Mouse (Mus musculus): ENCODE measurements at regions not wholly inside any gene's neighbourhood (a gene's known extent, or its start where the extent isn't known, plus 50 kb on each side); places are given as distances from the start of the nearest gene placed in this dataset.
"Not testable (repeated sequence)": the region's sequence is repeated elsewhere in the genome, so short reads cannot be mapped to it uniquely, and the experiment has no call there.

- no peak overlapping the region for H3K27ac ChIP-seq (ENCODE audit: low read depth, low read length)
- no peaks in the 10 kb centered on the region for H3K36me3 ChIP-seq (ENCODE audit: control insufficient read depth, insufficient read depth, low read length)
- ATAC-seq (replicated peaks; ENCODE audit: low FRiP score) (no peak), DNase-seq (ENCODE audit: low spot score) (no peak)
- no peaks in the 10 kb centered on the region for H3K9me3 ChIP-seq (ENCODE audit: control insufficient read depth, low read length)
- no peak overlapping the region for H3K4me2 ChIP-seq (ENCODE audit: low read depth, low read length, severe bottlenecking)
- 100% methylated on average over 2 of the region's 2 CpGs for WGBS
- H3K4me3 ChIP-seq (ENCODE audit: low read depth, low read length) = no peak overlapping the region
- H3K4me1 ChIP-seq (replicated peaks; ENCODE audit: control insufficient read depth, insufficient read depth, low read length) = no peaks in the 10 kb centered on the region
- no peaks in the 10 kb centered on the region for H3K27me3 ChIP-seq (ENCODE audit: control insufficient read depth, insufficient read depth, low read length)
- no peak overlapping the region for H3K9ac ChIP-seq (ENCODE audit: low read length)
Observed at GRCm38 (mm10) chr17:14116223-14116622, 56.9 kb upstream of the Gm7358 start.

- Histone ChIP-seq H3K27me3 (ENCODE audit: control insufficient read depth, insufficient read depth, low read length) (no peaks in the 10 kb centered on the region), H3K4me1 (replicated peaks; ENCODE audit: control insufficient read depth, insufficient read depth, low read length) (no peaks in the 10 kb centered on the region), H3K4me3 (ENCODE audit: low read depth, low read length) (no peak overlapping the region), H3K4me2 (ENCODE audit: low read depth, low read length, severe bottlenecking) (no peak overlapping the region), H3K9ac (ENCODE audit: low read length) (no peak overlapping the region), H3K27ac (ENCODE audit: low read depth, low read length) (no peak overlapping the region), H3K9me3 (ENCODE audit: control insufficient read depth, low read length) (no peaks in the 10 kb centered on the region), H3K36me3 (ENCODE audit: control insufficient read depth, insufficient read depth, low read length) (no peaks in the 10 kb centered on the region)
- DNase-seq (ENCODE audit: low spot score) (no peak), ATAC-seq (replicated peaks; ENCODE audit: low FRiP score) (no peak)
- 71% methylated on average over 2 of the region's 2 CpGs for WGBS
Observed at GRCm38 (mm10) chr17:14114856-14115255, 55.5 kb upstream of the Gm7358 start.

GRCm38 (mm10) chr17:14111692-14112091 is 52.4 kb upstream of the Gm7358 start:
- 29% methylated on average over 1 of the region's 1 CpGs for WGBS
- not testable (repeated sequence) for H3K9me3 ChIP-seq (ENCODE audit: control insufficient read depth, low read length)

More at GRCm38 (mm10) chr17:14111692-14112091, 52.4 kb upstream of the Gm7358 start:
- H3K27ac ChIP-seq (ENCODE audit: low read depth, low read length); H3K4me1 ChIP-seq (replicated peaks; ENCODE audit: control insufficient read depth, insufficient read depth, low read length); H3K36me3 ChIP-seq (ENCODE audit: control insufficient read depth, insufficient read depth, low read length); H3K9ac ChIP-seq (ENCODE audit: low read length); ATAC-seq (replicated peaks; ENCODE audit: low FRiP score); DNase-seq (ENCODE audit: low spot score); H3K4me3 ChIP-seq (ENCODE audit: low read depth, low read length); H3K27me3 ChIP-seq (ENCODE audit: control insufficient read depth, insufficient read depth, low read length); H3K4me2 ChIP-seq (ENCODE audit: low read depth, low read length, severe bottlenecking): not testable (repeated sequence)

Data from forebrain, embryonic 11.5 days (tissue).